In genomic region chr2:120556868-120557267, GRCm38 (mm10) we compare ENCODE assay signal across 15 mouse cellular contexts.
"Had no signal": no experiment of that assay in that cellular context is flagged by ENCODE, and none has a peak within 500 bp of the region (broad histone marks: within the 10 kb centered on the region; RNA-seq: fewer than 3 reads in every experiment).

No protein-coding gene starts in this region.

- H3K4me1 ChIP-seq: midbrain, embryonic 10.5 days had no signal

- H3K4me3 ChIP-seq: hindbrain, embryonic 13.5 days; limb, embryonic 13.5 days; midbrain, embryonic 10.5 days; myocyte; neural tube, embryonic 15.5 days had no signal

- H3K9ac ChIP-seq: hindbrain, embryonic 13.5 days; limb, embryonic 13.5 days; liver, embryonic 14.5 days; lung, embryonic 14.5 days; neural tube, embryonic 15.5 days had no signal

- H3K4me2 ChIP-seq: hindbrain, embryonic 13.5 days; limb, embryonic 13.5 days; lung, embryonic 14.5 days; neural tube, embryonic 15.5 days had no signal

- H3K9me3 ChIP-seq: hindbrain, embryonic 13.5 days; limb, embryonic 13.5 days; midbrain, embryonic 10.5 days; neural tube, embryonic 15.5 days had no signal

- H3K27me3 ChIP-seq: hindbrain, embryonic 13.5 days; limb, embryonic 13.5 days; neural tube, embryonic 15.5 days had no signal

- H3K27ac ChIP-seq: hindbrain, embryonic 13.5 days; hindbrain, postnatal 0 days; limb, embryonic 13.5 days; liver, embryonic 14.5 days; midbrain, embryonic 10.5 days; neural tube, embryonic 15.5 days had no signal

- DNase-seq: left cerebral cortex, postnatal 4 days; lung, embryonic 14.5 days; lung, postnatal 4 days; midbrain, embryonic 14.5 days; right cerebral cortex, adult 18-20 months; right cerebral cortex, postnatal 25 days; thymus, adult 18-20 months; thymus, postnatal 14 days had no signal

- ATAC-seq: hindbrain, postnatal 0 days had no signal
